Mouse (Mus musculus): ENCODE measurements at regions not wholly inside any gene's neighbourhood (a gene's known extent, or its start where the extent isn't known, plus 50 kb on each side); places are given as distances from the start of the nearest gene placed in this dataset.

DNA sequence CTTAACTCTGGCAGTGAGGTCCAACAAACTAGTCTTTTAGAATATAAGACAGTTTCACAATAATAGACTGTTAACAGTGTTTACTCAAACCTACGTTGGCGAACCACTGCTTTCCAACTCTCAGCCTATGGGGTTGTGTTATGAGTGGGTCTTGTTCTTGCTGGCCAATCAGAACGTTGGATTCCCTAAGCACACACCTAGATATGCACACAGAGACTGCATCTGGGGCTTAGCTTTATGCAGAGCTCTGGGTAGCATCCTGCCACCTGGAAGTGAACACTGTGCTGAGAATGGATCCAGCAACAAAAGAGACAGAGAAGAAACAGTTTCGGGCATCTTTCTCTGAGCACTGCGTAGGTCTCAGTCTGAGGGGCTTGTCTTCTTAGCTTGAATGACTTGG is 158.0 kb upstream of the N4bp1 start:
- TF ChIP-seq CTCF (IDR thresholded peaks at IDR 0.05) (no peak), EP300 (IDR thresholded peaks at IDR 0.05) (no peak)

Measured in lung, postnatal 0 days (tissue).